Mouse (Mus musculus): ENCODE results near the gene Eif4a1. TPM values are rescaled to one million over a fixed set of nuclear protein-coding genes. Genes with fewer than 3 reads are reported as not detected.
"Not testable (repeated sequence)": the region's sequence is repeated elsewhere in the genome, so short reads cannot be mapped to it uniquely, and the experiment has no call there.

The Eif4a1 gene
- total RNA-seq, 2 experiments from 2014 or later, result 236 to 287 TPM

- intact Hi-C loops (cut with DNase I); DNase-seq: not testable (repeated sequence)
Observed at GRCm38 (mm10) chr11:69703381-69703780, 31.2 kb upstream of the Eif4a1 start.

GRCm38 (mm10) chr11:69702886-69703285, 30.7 kb upstream of the Eif4a1 start:
- intact Hi-C loops (cut with DNase I); DNase-seq: not testable (repeated sequence)

GRCm38 (mm10) chr11:69699595-69699994, 27.4 kb upstream of the Eif4a1 start:
- DNase-seq, result no peak
- intact Hi-C loops (cut with DNase I), result no loop called here

- DNase-seq, result no peak
- intact Hi-C loops (cut with DNase I), result no loop called here
Observed at GRCm38 (mm10) chr11:69698574-69698973, 26.4 kb upstream of the Eif4a1 start.

- intact Hi-C loops (cut with DNase I), result no loop called here
- DNase-seq, result no peak
Observed at GRCm38 (mm10) chr11:69697396-69697795, 25.2 kb upstream of the Eif4a1 start.

- intact Hi-C loops (cut with DNase I), result no loop called here
- peak; percentile 84 to 85 for DNase-seq
Observed at GRCm38 (mm10) chr11:69695361-69696181, 23.3 kb upstream of the Eif4a1 start, which contains the start of the genes Tnfsf12 and Tnfsfm13. Gene Tnfsf12 (minus strand): TSS chr11:69695849. Gene Tnfsfm13 (minus strand): TSS chr11:69696098.

GRCm38 (mm10) chr11:69695046-69695360, 22.8 kb upstream of the Eif4a1 start:
- intact Hi-C loops (cut with DNase I), result no loop called here
- DNase-seq, result no peak

GRCm38 (mm10) chr11:69693421-69693965, 21.3 kb upstream of the Eif4a1 start:
- DNase-seq, result peak in 1 of 2 experiments; percentile 13
- intact Hi-C loops (cut with DNase I), result no loop called here

GRCm38 (mm10) chr11:69692863-69693262, 20.6 kb upstream of the Eif4a1 start:
- intact Hi-C loops (cut with DNase I), result no loop called here
- no peak for DNase-seq

- DNase-seq, result no peak
- intact Hi-C loops (cut with DNase I), result no loop called here
Observed at GRCm38 (mm10) chr11:69692196-69692811, 20.1 kb upstream of the Eif4a1 start.

GRCm38 (mm10) chr11:69689891-69690290, 17.7 kb upstream of the Eif4a1 start:
- intact Hi-C loops (cut with DNase I), result no loop called here
- no peak for DNase-seq

- DNase-seq, result no peak
- intact Hi-C loops (cut with DNase I), result no loop called here
Observed at GRCm38 (mm10) chr11:69687061-69687460, 14.8 kb upstream of the Eif4a1 start.

GRCm38 (mm10) chr11:69686377-69686776, 14.2 kb upstream of the Eif4a1 start:
- intact Hi-C loops (cut with DNase I), result no loop called here
- peak; percentile 88 to 92 for DNase-seq

- intact Hi-C loops (cut with DNase I), result no loop called here
- DNase-seq, result peak; percentile 81 to 85
Observed at GRCm38 (mm10) chr11:69685526-69686148, 13.4 kb upstream of the Eif4a1 start, which contains the start of gene Tnfsf13. Gene Tnfsf13 (minus strand): TSS chr11:69685784.

GRCm38 (mm10) chr11:69684936-69685335, 12.7 kb upstream of the Eif4a1 start:
- no peak for DNase-seq
- intact Hi-C loops (cut with DNase I), result loop anchor here (5.0 kb wide), 1 partner anchor 192 kb away; the partner anchor contains the start of gene Tmem95

GRCm38 (mm10) chr11:69684128-69684745, 12.0 kb upstream of the Eif4a1 start:
- DNase-seq, result no peak
- intact Hi-C loops (cut with DNase I), result loop anchor here (5.0 kb wide), 1 partner anchor 193 kb away; the partner anchor contains the start of gene Tmem95

GRCm38 (mm10) chr11:69683576-69683975, 11.4 kb upstream of the Eif4a1 start:
- intact Hi-C loops (cut with DNase I), result loop anchor here (1.0 to 5.0 kb wide), 3 partner anchors 32 to 194 kb away; partner anchors contain the start of gene Tmem95

GRCm38 (mm10) chr11:69682840-69683533, 10.8 kb upstream of the Eif4a1 start:
- DNase-seq, result peak; percentile 91 to 95
- intact Hi-C loops (cut with DNase I), result loop anchor here (1.0 to 5.0 kb wide), 3 partner anchors 32 to 194 kb away; partner anchors contain the start of gene Tmem95

More at GRCm38 (mm10) chr11:69683576-69683975, 11.4 kb upstream of the Eif4a1 start:
- DNase-seq, result no peak

GRCm38 (mm10) chr11:69682209-69682839, 10.1 kb upstream of the Eif4a1 start:
- DNase-seq, result no peak
- intact Hi-C loops (cut with DNase I), result loop anchor here (2.0 to 5.0 kb wide), 2 partner anchors 72 to 195 kb away; partner anchors contain the start of gene Tmem95

Data from heart, postnatal 14 days (tissue).